ENCODE assay signal across 8 mouse cellular contexts in genomic region chr5:146794084-146794852, GRCm38 (mm10). TPM values are rescaled to one million over a fixed set of nuclear protein-coding genes. Genes with fewer than 3 reads are reported as not detected.
DNase-seq lines count a peak whose midpoint lies in the region; ATAC-seq lines count a peak whose summit lies in the region.

No protein-coding gene starts in this region.

- H3K27me3 ChIP-seq in forebrain, embryonic 10.5 days (ENCODE audit: poor library complexity, severe bottlenecking) = no peaks in the 10 kb centered on the region
- H3K27me3 ChIP-seq in hindbrain, embryonic 14.5 days (ENCODE audit: control insufficient read depth, insufficient read depth, low read length) = no peaks in the 10 kb centered on the region
- no peaks in the 10 kb centered on the region for H3K27me3 ChIP-seq in liver, embryonic 15.5 days
- H3K27me3 ChIP-seq in neural tube, embryonic 13.5 days = no peaks in the 10 kb centered on the region

- no peaks in the 10 kb centered on the region for H3K36me3 ChIP-seq in forebrain, embryonic 10.5 days (replicated peaks)
- H3K36me3 ChIP-seq in hindbrain, embryonic 14.5 days (replicated peaks; ENCODE audit: control insufficient read depth, insufficient read depth) = no peaks in the 10 kb centered on the region
- no peaks in the 10 kb centered on the region for H3K36me3 ChIP-seq in liver, embryonic 15.5 days (replicated peaks)
- H3K36me3 ChIP-seq in neural tube, embryonic 13.5 days = no peaks in the 10 kb centered on the region

- peak; percentile 51 for DNase-seq in retina, embryonic 14.5 days (ENCODE audit: low spot score)
- no peak for DNase-seq in retina, postnatal 1 day
- peak; percentile 39 to 47 for DNase-seq in adrenal gland, postnatal 36 days
- DNase-seq in forebrain, embryonic 10.5 days (ENCODE audit: extremely low spot score, low spot score) = peak; percentile 60
- no peak for DNase-seq in hindbrain, embryonic 14.5 days (ENCODE audit: low spot score)
- DNase-seq in B cell, adult 2 months = no peak

- WGBS in forebrain, embryonic 10.5 days = 2% methylated on average over 72 of the region's 83 CpGs
- under 1% methylated on average over 63 of the region's 83 CpGs for WGBS in hindbrain, embryonic 14.5 days
- WGBS in liver, embryonic 15.5 days (ENCODE audit: insufficient replicate concordance) = under 1% methylated on average over 83 of the region's 83 CpGs
- WGBS in neural tube, embryonic 13.5 days = 1% methylated on average over 77 of the region's 83 CpGs

- H3K9ac ChIP-seq in hindbrain, embryonic 14.5 days = peak overlapping the region; percentile 94
- H3K9ac ChIP-seq in liver, embryonic 15.5 days = peak overlapping the region; percentile 90
- peak overlapping the region; percentile 97 for H3K9ac ChIP-seq in neural tube, embryonic 13.5 days

- H3K4me3 ChIP-seq in forebrain, embryonic 10.5 days = peak overlapping the region; percentile 97
- peak overlapping the region; percentile 96 for H3K4me3 ChIP-seq in hindbrain, embryonic 14.5 days (replicated peaks; ENCODE audit: low read length)
- H3K4me3 ChIP-seq in liver, embryonic 15.5 days (replicated peaks) = peak overlapping the region; percentile 90
- H3K4me3 ChIP-seq in neural tube, embryonic 13.5 days = peak overlapping the region; percentile 98

- peak overlapping the region; percentile 66 for H3K4me2 ChIP-seq in hindbrain, embryonic 14.5 days (replicated peaks)
- H3K4me2 ChIP-seq in liver, embryonic 15.5 days = peak overlapping the region; percentile 95
- peak overlapping the region; percentile 81 for H3K4me2 ChIP-seq in neural tube, embryonic 13.5 days

- peak overlapping the region; percentile 93 for H3K27ac ChIP-seq in forebrain, embryonic 10.5 days
- peak overlapping the region; percentile 89 for H3K27ac ChIP-seq in hindbrain, embryonic 14.5 days
- H3K27ac ChIP-seq in liver, embryonic 15.5 days (replicated peaks) = peak overlapping the region; percentile 92
- peak overlapping the region; percentile 93 for H3K27ac ChIP-seq in neural tube, embryonic 13.5 days (replicated peaks)

- ATAC-seq in hindbrain, embryonic 14.5 days (ENCODE audit: low FRiP score) = peak; percentile 63
- ATAC-seq in liver, embryonic 15.5 days (ENCODE audit: insufficient read depth) = peak; percentile 59
- peak; percentile 72 for ATAC-seq in neural tube, embryonic 13.5 days (ENCODE audit: low read depth)

- H3K4me1 ChIP-seq in forebrain, embryonic 10.5 days = peaks cover 39% of the 10 kb centered on the region
- peaks cover 28% of the 10 kb centered on the region for H3K4me1 ChIP-seq in hindbrain, embryonic 14.5 days (replicated peaks; ENCODE audit: control insufficient read depth, insufficient read depth, low read length)
- peaks cover 69% of the 10 kb centered on the region for H3K4me1 ChIP-seq in liver, embryonic 15.5 days (replicated peaks)
- H3K4me1 ChIP-seq in neural tube, embryonic 13.5 days (replicated peaks) = peaks cover 46% of the 10 kb centered on the region

- H3K9me3 ChIP-seq in forebrain, embryonic 10.5 days = no peaks in the 10 kb centered on the region
- H3K9me3 ChIP-seq in hindbrain, embryonic 14.5 days (ENCODE audit: control insufficient read depth, low read length) = no peaks in the 10 kb centered on the region
- H3K9me3 ChIP-seq in liver, embryonic 15.5 days (replicated peaks) = no peaks in the 10 kb centered on the region
- no peaks in the 10 kb centered on the region for H3K9me3 ChIP-seq in neural tube, embryonic 13.5 days

RNA-seq across cellular contexts. Expression of gene Usp12, which starts 0.5 kb away (rescaled TPM):
- total RNA-seq in adrenal gland, postnatal 36 days (2021) = 10 to 100 TPM; 30.2 to 36.3 TPM
- 13.2 and 14.2 TPM in 2 replicates for polyA plus RNA-seq in forebrain, embryonic 10.5 days (2016; fragmentation: Nextera tagmentation; extraction: Ambion mirVana)
- polyA plus RNA-seq in hindbrain, embryonic 14.5 days (2014; fragmentation: Nextera tagmentation; extraction: Ambion mirVana) = 12.1 and 13.8 TPM in 2 replicates
- 7.5 and 7.6 TPM in 2 replicates for polyA plus RNA-seq in liver, embryonic 15.5 days (2015; fragmentation: Nextera tagmentation; extraction: Ambion mirVana)
- polyA plus RNA-seq in neural tube, embryonic 13.5 days (2015; fragmentation: Nextera tagmentation; extraction: Ambion mirVana) = 22.3 and 22.5 TPM in 2 replicates

RNA-seq across cellular contexts. Expression of gene Rpl21, which starts 38.4 kb away (rescaled TPM):
- 100 to 1,000 TPM; 271 to 290 TPM for total RNA-seq in adrenal gland, postnatal 36 days (2021)
- polyA plus RNA-seq in forebrain, embryonic 10.5 days (2016; fragmentation: Nextera tagmentation; extraction: Ambion mirVana) = 529 and 540 TPM in 2 replicates
- polyA plus RNA-seq in hindbrain, embryonic 14.5 days (2014; fragmentation: Nextera tagmentation; extraction: Ambion mirVana) = 361 and 419 TPM in 2 replicates
- 224 and 276 TPM in 2 replicates for polyA plus RNA-seq in liver, embryonic 15.5 days (2015; fragmentation: Nextera tagmentation; extraction: Ambion mirVana)
- polyA plus RNA-seq in neural tube, embryonic 13.5 days (2015; fragmentation: Nextera tagmentation; extraction: Ambion mirVana) = 364 and 418 TPM in 2 replicates

RNA-seq across cellular contexts. Expression of gene Rasl11a, which starts 50.6 kb away (rescaled TPM):
- total RNA-seq in adrenal gland, postnatal 36 days (2021) = 1 to 10 TPM; 7.3 to 9.5 TPM
- polyA plus RNA-seq in forebrain, embryonic 10.5 days (2016; fragmentation: Nextera tagmentation; extraction: Ambion mirVana) = 37.4 and 39.5 TPM in 2 replicates
- polyA plus RNA-seq in hindbrain, embryonic 14.5 days (2014; fragmentation: Nextera tagmentation; extraction: Ambion mirVana) = 7.6 and 8.0 TPM in 2 replicates
- 1.8 and 2.1 TPM in 2 replicates for polyA plus RNA-seq in liver, embryonic 15.5 days (2015; fragmentation: Nextera tagmentation; extraction: Ambion mirVana)
- polyA plus RNA-seq in neural tube, embryonic 13.5 days (2015; fragmentation: Nextera tagmentation; extraction: Ambion mirVana) = 23.1 and 24.9 TPM in 2 replicates

Comparison
In these comparisons a context has a peak if more than half of its experiments do, and no peak if none do; other contexts are left out.
1. DNase-seq: peak in retina, embryonic 14.5 days (single experiment), adrenal gland, postnatal 36 days (2 of 2) and forebrain, embryonic 10.5 days (single experiment); none in retina, postnatal 1 day (single experiment), hindbrain, embryonic 14.5 days (single experiment) and B cell, adult 2 months (0 of 2).
2. Peak in every context shown above with its lines, with median percentiles within 50 percentile points of each other: H3K27ac ChIP-seq, H3K4me3 ChIP-seq, ATAC-seq, H3K4me2 ChIP-seq and H3K9ac ChIP-seq.